Mouse (Mus musculus) lung, embryonic 15.5 days (tissue): ENCODE measurements around the gene Olfr19. TPM values are rescaled to one million over a fixed set of nuclear protein-coding genes. Genes with fewer than 3 reads are reported as not detected.
"Not testable (repeated sequence)": the region's sequence is repeated elsewhere in the genome, so short reads cannot be mapped to it uniquely, and the experiment has no call there.

Source experiments
- ATAC-seq: fragments of 200-750 bp; cut with Nextera tagmentation; 2 replicates; pipeline ENCODE4 v1.8.0; 2017; ENCODE audit warnings: moderate number of reproducible peaks, borderline replicate concordance; ENCODE audit not compliant: low FRiP score, low TSS enrichment; ENCODE audit errors: extremely low read depth
- H3K27ac ChIP-seq: fragments of 300-500 bp; sonication (generic); 2 replicates; pipeline ENCODE4 v1.5.1; 2015; ENCODE audit warnings: moderate library complexity, mild to moderate bottlenecking, inconsistent platforms
- H3K27me3 ChIP-seq: fragments of 300-500 bp; sonication (generic); 2 replicates; pipeline ENCODE4 v1.6.1; 2015; ENCODE audit warnings: inconsistent platforms
- H3K36me3 ChIP-seq: fragments of 300-500 bp; sonication (generic); 2 replicates; pipeline ENCODE4 v1.6.1; 2015; ENCODE audit warnings: inconsistent platforms
- H3K4me1 ChIP-seq: fragments of 300-500 bp; sonication (generic); 2 replicates; pipeline ENCODE4 v1.6.1; 2015; ENCODE audit warnings: inconsistent platforms
- H3K4me2 ChIP-seq: fragments of 300-500 bp; sonication (generic); 2 replicates; pipeline ENCODE4 v1.6.1; 2015; ENCODE audit warnings: inconsistent platforms, mild to moderate bottlenecking, moderate library complexity
- H3K4me3 ChIP-seq: fragments of 300-500 bp; sonication (generic); 2 replicates; pipeline ENCODE4 v1.5.1; 2015; ENCODE audit warnings: mild to moderate bottlenecking, inconsistent platforms
- H3K9ac ChIP-seq: fragments of 300-500 bp; sonication (generic); 2 replicates; pipeline ENCODE4 v1.6.1; 2015; ENCODE audit warnings: inconsistent platforms
- H3K9me3 ChIP-seq: fragments of 300-500 bp; sonication (generic); 2 replicates; pipeline ENCODE4 v1.6.1; 2016; ENCODE audit warnings: inconsistent platforms
- WGBS: fragments of 180-500 bp; shearing (Covaris S2); methylation state at CpG from one replicate; pipeline ENCODE4 v1.1.7; 2015; 5-methylcytosine and 5-hydroxymethylcytosine counted together
- polyA plus RNA-seq: library from polyadenylated mRNA; unstranded; fragments of >200 nt; fragmentation: Nextera tagmentation; extraction: Ambion mirVana; gene quantifications from 2 replicates; pipeline ENCODE4 v1.2.1, GENCODE M21; 2015

Olfr19 gene
- polyA plus RNA-seq, result not detected in 2 replicates

GRCm38 (mm10) chr16:16676305-16676704, at the start of gene Olfr19:
Gene Olfr19 (minus strand): TSS chr16:16676405.
- Histone ChIP-seq H3K9ac (no peak within 1 kb of the TSS), H3K27me3 (no peaks in the 10 kb centered on the region), H3K36me3 (no peaks in the 10 kb centered on the region), H3K9me3 (no peaks in the 10 kb centered on the region), H3K4me2 (no peak within 1 kb of the TSS), H3K4me3 (no peak within 1 kb of the TSS), H3K4me1 (no peaks in the 10 kb centered on the region), H3K27ac (no peak within 1 kb of the TSS)
- WGBS, result 42% methylated on average over 2 of the region's 2 CpGs
- no peak for ATAC-seq

GRCm38 (mm10) chr16:16684975-16685374, 8.8 kb upstream of the Olfr19 start:
- H3K4me3 ChIP-seq, result no peak overlapping the region
- no peaks in the 10 kb centered on the region for H3K36me3 ChIP-seq
- no peaks in the 10 kb centered on the region for H3K9me3 ChIP-seq
- H3K27me3 ChIP-seq, result no peaks in the 10 kb centered on the region
- ATAC-seq, result no peak
- WGBS, result 62% methylated on average over 3 of the region's 3 CpGs
- H3K9ac ChIP-seq, result no peak overlapping the region
- no peak overlapping the region for H3K27ac ChIP-seq
- no peaks in the 10 kb centered on the region for H3K4me1 ChIP-seq
- H3K4me2 ChIP-seq, result no peak overlapping the region

- no peaks in the 10 kb centered on the region for H3K9me3 ChIP-seq
- H3K4me1 ChIP-seq, result no peaks in the 10 kb centered on the region
- no peaks in the 10 kb centered on the region for H3K27me3 ChIP-seq
- H3K4me2 ChIP-seq, result no peak overlapping the region
- no peak for ATAC-seq
- H3K9ac ChIP-seq, result no peak overlapping the region
- no peak overlapping the region for H3K4me3 ChIP-seq
- H3K27ac ChIP-seq, result no peak overlapping the region
- no peaks in the 10 kb centered on the region for H3K36me3 ChIP-seq
- WGBS, result 73% methylated on average over 2 of the region's 2 CpGs
Observed at GRCm38 (mm10) chr16:16684053-16684452, 7.8 kb upstream of the Olfr19 start.

GRCm38 (mm10) chr16:16664994-16665393, 11.2 kb downstream of the Olfr19 start:
- Histone ChIP-seq H3K4me1 (no peaks in the 10 kb centered on the region), H3K9ac (no peak overlapping the region), H3K36me3 (no peaks in the 10 kb centered on the region), H3K9me3 (no peaks in the 10 kb centered on the region), H3K27me3 (no peaks in the 10 kb centered on the region), H3K4me2 (no peak overlapping the region), H3K4me3 (no peak overlapping the region), H3K27ac (no peak overlapping the region)
- 66% methylated on average over 4 of the region's 4 CpGs for WGBS
- no peak for ATAC-seq

- H3K4me1 ChIP-seq, H3K4me2 ChIP-seq, ATAC-seq: not testable (repeated sequence)
Observed at GRCm38 (mm10) chr16:16664516-16664915, 11.7 kb downstream of the Olfr19 start.

GRCm38 (mm10) chr16:16645148-16645547, 31.1 kb downstream of the Olfr19 start:
- H3K4me1 ChIP-seq, result no peaks in the 10 kb centered on the region
- H3K9me3 ChIP-seq, result no peaks in the 10 kb centered on the region
- no peak for ATAC-seq
- H3K4me3 ChIP-seq, result no peak overlapping the region
- no peaks in the 10 kb centered on the region for H3K27me3 ChIP-seq
- 78% methylated on average over 1 of the region's 1 CpGs for WGBS
- no peak overlapping the region for H3K4me2 ChIP-seq
- no peak overlapping the region for H3K9ac ChIP-seq
- no peak overlapping the region for H3K27ac ChIP-seq
- no peaks in the 10 kb centered on the region for H3K36me3 ChIP-seq

More at GRCm38 (mm10) chr16:16664516-16664915, 11.7 kb downstream of the Olfr19 start:
- not testable (repeated sequence) for H3K27me3 ChIP-seq, H3K36me3 ChIP-seq, H3K4me3 ChIP-seq, H3K9me3 ChIP-seq, H3K27ac ChIP-seq, H3K9ac ChIP-seq

GRCm38 (mm10) chr16:16633730-16634129, 42.5 kb downstream of the Olfr19 start:
- H3K9me3 ChIP-seq, result no peaks in the 10 kb centered on the region
- no peak overlapping the region for H3K4me3 ChIP-seq
- no peaks in the 10 kb centered on the region for H3K36me3 ChIP-seq

More at GRCm38 (mm10) chr16:16633730-16634129, 42.5 kb downstream of the Olfr19 start:
- Histone ChIP-seq H3K27me3 (no peaks in the 10 kb centered on the region), H3K9ac (no peak overlapping the region), H3K4me1 (no peaks in the 10 kb centered on the region), H3K4me2 (no peak overlapping the region), H3K27ac (no peak overlapping the region)
- no peak for ATAC-seq

Other genes with a start within 250 kb of the Olfr19 start
- gene Fgd4, start 75.9 kb downstream of the Olfr19 start, polyA plus RNA-seq, result 5.3 and 6.9 TPM in 2 replicates
- 3.6 and 4.9 TPM in 2 replicates for gene Spag6l, start 153.1 kb upstream of the Olfr19 start, polyA plus RNA-seq
- gene Igll1, start 187.6 kb upstream of the Olfr19 start, polyA plus RNA-seq, result 0.38 and 0.82 TPM in 2 replicates
- 64.0 and 69.9 TPM in 2 replicates for gene Top3b, start 194.3 kb upstream of the Olfr19 start, polyA plus RNA-seq
- 2.6 and 3.2 TPM in 2 replicates for gene Vpreb1, start 194.4 kb upstream of the Olfr19 start, polyA plus RNA-seq
- gene Ppm1f, start 220.1 kb upstream of the Olfr19 start, polyA plus RNA-seq, result 35.6 and 36.7 TPM in 2 replicates